Mouse (Mus musculus) thymus, postnatal 14 days (tissue): ENCODE measurements around the gene Ago3.
A peak's percentile ranks its signal among the peaks of the same experiment; 100 is the strongest.

Experiments
- DNase-seq: peaks from one replicate; pipeline ENCODE4 v3.0.0; 2021

Ago3 gene

DNA sequence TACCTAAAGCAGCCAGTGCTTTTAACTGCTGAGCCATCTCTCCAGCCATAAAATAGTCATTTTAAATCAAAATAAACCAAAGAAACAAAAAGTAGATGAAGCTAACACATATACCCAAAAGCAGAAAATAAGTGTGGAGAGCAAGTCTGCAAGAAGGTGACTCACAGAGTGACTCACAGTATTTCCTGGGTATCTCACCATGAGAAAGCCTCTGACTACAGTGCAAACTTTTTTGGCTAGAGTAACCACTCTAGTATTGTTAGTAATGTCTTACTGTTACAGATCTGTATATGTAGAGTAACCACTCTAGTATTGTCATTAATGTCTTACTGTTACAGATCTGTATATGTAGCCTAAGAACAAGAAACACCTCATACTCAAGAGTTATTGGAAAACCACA, 13.6 kb downstream of the Ago3 start:
- DNase-seq = no peak

DNA sequence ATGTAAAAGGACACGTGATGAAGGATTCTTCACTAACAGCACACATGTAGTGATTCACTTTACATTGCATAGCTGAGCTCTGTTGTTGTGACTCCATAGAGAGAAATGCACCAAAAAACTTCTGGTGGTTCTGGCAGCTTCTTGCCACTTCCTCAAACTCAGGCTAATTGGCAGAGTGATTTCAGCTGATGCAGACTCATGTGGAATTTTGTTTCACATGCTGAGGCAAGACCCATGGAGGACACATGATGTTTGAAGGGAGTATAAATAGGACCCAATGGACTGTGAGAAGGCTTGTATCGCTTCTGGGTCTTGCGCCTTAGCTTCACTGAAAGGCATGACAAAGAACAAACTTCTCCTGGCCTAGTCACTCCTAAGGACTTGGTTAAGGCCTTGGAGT, 16.8 kb downstream of the Ago3 start:
- no peak for DNase-seq

DNA sequence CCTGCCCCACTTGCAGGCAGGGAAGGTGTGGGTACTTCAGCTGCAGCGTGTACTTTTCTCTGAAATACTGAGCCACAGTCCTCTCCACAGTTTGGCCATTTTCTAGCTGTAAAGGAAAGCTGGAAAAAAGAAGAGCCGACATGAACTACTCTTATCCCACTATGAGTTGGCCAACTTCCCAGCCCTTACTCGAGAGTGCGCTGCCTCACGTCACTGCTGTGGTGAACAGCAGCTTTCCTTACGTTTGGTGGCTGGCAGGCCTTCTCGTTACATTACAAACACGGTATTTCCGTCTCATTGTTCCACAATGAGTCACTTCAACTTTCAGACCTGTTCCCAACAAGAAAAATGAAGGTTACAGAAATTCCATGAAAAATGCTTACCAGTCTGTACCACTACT, 57.9 kb downstream of the Ago3 start:
- DNase-seq = no peak

DNA sequence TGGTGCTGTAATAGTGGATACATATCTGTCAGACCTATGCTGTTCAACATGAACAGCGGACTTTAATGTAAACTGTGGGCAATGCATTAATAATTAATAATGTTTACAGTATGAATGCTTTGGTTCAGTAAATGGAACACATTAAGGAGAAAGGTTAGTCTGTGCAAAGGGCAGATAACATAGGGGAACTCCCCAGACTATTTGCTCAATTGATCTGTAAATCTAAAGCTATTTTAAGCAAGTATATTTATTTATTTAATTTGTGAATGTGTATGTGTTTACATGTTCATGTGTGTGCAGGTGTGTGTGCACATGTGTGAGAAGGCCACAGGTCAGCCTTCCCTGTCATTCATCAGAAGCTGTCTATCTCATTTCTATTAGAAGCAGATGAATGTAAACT, 69.3 kb downstream of the Ago3 start:
- no peak for DNase-seq

DNA sequence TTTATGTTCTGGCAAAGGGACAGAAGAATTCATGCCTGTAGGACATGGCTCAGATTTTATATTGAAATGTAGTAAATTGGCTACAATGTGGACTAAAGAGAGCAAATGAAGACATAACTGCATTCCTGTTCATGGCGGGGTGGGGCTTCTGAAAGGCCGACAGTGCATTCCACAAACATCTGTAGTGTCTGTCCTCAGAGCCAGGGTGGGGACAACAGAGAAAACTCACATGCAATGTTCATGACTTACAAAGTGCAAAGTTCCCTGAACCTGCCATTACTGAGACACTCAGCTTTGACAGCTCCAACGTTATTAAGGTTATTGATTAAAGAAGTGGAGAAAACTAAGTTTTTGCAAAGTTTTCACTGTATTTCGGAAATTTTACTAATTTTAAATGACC, 85.9 kb downstream of the Ago3 start:
- no peak for DNase-seq

DNA sequence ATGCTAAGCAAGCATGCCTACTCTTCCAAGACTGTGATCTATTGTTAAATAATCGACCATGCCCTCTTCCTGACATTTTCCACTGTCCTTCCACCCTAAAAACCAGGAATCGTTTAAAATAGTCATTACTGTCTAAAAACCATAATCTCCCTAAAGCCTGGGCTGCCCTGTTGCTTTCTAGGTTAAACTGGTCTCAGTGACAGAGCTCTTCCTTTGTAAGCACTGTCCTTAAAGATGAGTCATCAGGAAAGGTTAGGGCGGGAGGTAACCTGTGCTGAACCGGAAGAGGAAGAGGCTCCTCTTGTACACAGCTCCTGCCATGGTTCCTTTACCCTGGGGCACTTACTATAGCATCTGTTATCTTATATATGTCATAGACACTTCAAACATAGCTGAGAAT, 89.9 kb downstream of the Ago3 start:
- DNase-seq = no peak

DNA sequence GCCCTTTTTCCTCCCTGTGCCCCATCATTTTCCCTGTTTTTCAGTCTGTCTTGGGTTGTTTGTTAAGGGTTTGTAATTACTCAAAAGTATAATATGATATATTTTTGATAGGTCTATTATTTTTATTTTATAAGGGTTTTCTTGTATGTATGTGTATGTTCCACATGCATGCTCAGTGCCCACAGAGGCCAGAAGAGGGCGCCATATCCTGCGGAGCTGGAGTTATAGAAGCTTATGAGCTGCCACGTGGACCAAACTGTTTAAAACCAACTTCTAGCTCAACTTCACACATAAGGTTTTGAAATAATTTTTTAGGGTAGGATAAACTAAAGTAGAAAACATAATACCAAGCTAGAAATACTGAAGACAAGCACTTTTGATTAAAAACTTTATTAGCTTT, 97.0 kb downstream of the Ago3 start:
- DNase-seq = peak; percentile 41

DNA sequence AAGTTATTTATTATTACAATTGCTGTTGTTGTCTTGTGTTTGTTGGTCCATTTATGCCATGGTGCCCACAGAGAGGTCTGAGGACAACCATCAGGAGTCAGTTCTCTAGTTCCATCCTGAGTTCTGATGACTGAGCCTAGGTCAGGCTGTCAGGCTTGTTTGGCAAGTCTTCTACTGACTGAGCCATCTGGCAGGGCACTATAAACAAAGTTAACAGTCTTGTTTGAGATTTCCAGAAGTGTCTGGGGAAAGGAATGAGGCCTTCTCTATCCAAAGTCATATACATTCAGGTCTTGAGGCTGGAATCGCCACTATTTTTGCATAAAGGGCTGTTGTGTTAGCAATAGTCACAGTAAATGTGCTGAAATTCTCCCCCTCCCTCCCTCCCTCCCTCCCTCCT, 97.6 kb downstream of the Ago3 start:
- no peak for DNase-seq

DNA sequence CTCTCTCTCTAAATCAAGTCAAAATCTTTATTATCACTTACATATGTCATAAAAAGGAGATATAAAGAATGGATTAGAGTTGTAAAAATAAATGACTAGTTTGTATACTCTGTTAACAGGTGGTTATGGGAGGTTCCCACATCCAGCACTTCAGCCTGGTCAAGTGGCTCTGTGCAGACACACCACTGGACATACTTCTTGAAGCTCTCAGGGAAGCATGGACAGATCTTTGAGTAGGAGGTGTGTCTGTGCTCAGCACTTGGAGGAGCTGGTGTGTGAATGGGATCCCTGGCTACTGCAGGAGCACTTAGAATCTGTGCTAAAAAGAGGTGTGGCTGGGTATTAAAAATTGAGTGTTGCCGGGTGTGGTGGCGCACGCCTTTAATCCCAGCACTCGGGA, 99.1 kb downstream of the Ago3 start:
- DNase-seq = no peak

DNA sequence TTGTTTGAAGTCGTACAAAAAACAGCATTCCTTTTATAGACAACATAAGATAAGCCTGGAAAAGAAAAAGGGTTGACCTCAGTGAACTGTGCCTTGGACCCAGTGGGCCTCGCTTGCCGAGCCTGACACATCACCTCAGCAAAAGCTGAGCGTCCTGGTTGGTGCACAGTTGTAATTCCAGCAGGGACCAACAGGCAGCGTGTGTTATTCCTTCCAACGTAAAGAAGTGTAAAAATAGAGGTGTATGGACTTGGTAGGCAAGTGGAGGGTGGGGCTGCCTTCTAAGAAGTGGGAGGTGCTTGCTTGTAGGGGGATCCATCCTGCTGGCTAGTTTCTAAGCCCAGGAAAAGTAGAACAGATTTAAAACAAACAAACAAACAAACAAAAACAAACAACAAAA, 103.3 kb downstream of the Ago3 start:
- DNase-seq = no peak

DNA sequence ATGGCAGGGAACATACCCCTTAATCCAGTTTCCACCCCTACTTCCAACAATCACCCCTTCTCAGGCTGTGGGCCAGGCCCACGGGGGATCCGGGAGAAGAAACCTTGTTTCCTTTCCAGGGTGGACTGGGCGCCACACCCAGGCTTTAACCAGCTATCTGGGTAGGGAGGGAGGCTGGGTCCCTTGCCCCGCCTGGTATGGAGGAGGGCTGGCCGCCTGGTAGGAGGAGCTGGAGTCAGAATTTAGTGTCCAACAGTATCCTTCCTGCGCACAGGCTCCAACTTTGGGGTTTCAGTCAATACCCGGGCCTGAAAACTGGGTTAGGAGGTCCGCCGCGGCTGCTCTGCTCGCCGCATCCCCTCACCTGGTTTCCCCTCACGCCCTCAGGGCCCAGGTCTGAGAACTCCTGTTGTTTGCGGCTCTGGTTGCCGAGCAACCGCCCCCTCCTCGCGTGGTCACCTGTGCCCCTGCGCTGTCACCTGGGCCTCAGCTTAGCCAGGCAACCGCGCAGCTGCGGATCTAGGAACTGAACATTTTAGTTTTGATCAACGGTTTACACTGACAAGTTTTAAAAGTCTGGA, 104.0 kb downstream of the Ago3 start, which contains the start of gene Tekt2:
TSS of gene Tekt2 (minus strand) at position 408 of the 581 bp plus-strand sequence.
- DNase-seq = no peak

DNA sequence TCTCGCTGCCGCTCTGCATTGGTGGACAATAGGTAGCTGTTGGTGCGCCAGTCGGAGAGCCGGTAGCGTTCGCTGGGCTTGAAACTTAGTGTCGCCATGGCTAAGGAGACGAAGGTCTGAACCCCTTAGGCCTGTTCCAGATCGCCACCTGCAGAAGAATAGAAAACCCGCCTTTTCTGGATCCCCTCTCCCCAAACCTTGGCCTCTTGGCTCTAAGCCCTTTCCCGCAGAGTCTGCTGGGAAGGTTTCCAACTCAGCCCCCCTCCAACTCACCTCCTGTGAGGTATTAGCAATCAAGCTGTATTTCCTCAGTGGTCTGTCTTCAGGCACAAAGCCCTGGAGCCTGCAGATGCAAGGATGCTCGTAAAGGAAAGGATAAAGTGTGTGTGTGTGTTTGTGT, 104.5 kb downstream of the Ago3 start:
- DNase-seq = no peak

DNA sequence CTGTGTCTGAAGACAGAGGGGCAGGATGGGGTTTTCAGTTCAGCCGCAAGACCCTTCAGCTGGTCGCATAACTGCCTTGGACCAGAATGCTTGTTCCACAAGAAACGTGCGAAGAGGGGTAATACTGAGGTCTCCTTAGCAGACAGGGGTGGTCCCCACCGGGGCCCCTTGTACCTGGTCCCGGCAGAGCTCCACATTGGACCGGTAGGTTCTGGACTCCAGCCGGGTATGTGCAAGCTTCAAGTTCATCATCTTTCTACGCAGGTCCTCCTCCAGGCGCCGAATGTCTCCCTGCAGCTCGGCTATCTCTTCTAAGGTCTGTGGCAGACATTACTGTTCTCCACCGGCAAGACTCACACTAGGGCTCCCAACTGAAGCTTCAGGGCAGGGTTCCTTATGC, 106.7 kb downstream of the Ago3 start:
- DNase-seq = no peak

DNA sequence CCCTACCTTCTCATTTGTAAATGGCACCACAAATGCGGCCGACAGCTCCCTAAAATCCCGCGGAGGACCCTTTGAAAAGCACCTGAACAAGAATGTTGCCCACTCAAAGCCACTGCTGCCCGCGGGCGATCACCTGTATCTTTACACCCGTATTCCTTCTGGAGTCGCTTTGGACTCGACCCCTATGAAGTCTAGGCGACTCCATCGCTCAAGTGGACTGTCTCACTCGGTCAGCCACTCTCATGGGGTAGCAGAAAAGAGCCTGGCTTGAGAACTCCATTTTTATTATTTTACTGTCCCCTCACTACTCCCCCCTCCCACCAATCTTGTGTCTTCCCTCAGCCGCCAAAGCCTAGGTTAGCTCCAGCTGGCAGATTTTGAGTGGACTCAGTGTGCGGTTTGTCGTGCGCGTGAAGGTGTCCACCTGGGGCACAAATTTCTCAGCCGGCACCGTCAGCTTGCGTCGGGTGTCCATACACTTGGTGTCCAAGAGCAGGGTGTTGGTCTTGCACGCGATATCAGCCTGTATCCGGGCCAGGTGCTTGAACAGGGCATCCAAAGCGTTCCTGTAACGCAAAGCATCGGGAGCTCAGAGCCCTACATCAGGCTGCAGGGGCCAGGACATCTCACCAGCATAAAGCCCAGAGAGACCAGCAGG, 107.4 kb downstream of the Ago3 start:
- DNase-seq = no peak

DNA sequence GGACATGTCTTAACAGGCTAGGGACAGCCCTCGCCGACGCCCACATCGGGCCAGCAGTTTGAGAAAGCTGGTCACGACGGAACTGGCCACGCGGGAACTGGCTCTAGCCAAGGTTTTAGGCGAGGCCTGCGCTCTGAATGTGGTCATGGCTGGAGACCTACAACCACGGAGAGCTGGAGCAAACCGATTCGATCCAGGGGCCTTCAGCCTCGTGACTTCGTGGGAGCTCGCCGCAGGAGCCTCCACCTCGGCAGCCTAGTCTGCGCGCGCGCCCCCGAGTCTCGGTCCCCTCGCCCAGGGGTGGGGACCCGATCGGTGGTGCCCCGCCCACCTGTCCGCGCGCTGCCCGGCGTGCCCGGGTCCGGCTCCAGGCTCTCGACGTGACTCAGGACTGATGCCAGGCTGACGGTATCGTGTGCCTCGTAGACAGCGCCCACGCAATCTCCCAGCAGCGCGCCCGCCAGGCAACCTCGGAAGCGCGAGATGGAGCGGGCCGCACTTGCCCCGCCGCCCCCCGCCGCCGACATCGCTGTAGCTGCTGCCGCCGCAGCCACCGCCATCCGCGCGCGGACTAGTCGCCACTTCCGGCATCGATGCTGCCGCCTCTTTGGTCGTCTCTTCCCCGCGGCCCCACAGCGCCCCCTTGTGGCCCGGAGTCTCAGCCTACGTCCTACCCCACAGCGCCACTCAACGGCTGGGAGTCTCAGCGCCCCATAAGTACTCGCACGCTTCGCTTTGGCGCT, 108.1 kb downstream of the Ago3 start, which contains the start of gene Adprhl2:
TSS of gene Adprhl2 (minus strand) at position 593 of the 743 bp plus-strand sequence.
- DNase-seq = peak; percentile 100

DNA sequence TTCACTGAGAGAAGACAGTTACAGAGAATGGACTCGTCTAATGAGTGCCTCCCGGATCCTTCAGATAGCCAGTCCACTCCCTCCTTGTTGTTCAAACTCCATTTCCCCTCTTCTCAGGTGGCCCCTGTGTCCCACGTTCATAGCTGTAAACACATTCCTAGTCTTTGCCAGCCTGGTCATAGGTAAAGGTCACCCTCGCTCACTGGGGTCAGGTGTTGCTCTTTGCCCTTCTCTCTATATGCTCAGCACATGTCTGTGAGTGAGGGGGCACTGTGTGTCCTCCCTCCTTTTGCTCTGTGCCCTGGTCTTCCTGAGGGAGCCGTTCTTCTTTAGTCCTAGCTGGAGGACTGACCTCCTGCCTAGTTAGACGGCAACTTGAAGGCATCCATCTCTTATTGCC, 109.5 kb downstream of the Ago3 start:
- DNase-seq = no peak

DNA sequence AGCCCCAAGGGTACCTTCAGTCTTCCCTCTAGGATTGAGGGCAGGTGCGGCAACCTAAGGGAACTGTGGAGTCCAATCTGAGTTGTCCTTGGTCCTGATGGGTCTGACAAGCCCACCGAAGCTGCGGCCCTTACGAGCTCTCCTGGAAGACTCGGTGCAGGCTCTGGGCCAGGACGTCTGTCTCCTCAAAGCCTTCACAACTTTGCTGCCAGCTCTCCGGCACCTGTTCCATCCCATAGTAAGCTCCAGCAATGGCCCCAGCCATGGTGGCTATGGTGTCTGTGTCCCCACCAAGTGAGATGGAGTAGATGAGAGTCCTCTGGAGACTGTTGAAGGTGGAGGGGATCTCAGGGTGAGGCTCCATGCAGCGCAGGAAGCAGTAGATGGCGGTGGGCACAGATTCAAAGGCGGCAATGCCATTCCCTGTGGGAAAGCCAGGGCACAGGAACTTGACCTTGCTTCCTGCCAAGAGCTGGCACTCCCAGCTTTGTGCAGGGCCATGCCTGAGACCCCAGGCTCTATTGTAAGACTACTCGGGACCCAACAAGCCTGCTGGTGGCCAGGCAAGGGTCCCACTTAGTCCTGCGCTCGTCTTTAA, 112.8 kb downstream of the Ago3 start:
- DNase-seq = no peak

DNA sequence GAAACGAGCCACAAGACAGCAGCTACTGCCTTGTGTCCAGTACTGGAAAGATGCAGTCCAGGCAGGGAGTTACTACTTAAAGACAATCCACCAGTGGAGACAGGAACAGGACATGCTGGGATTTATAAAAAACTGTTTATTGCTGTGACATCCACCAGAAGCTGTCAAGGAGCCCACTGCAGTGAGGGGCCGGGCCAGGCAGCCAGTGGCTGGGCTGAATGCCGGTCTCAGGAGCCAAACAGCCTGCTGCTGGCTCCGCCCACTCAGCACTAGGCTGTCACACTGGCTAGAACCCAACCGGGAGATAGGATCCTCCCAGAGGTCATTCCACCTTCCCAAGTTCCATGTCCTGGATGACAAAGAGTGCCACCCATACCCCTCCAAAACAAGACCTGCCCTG, 113.4 kb downstream of the Ago3 start:
- DNase-seq = no peak

DNA sequence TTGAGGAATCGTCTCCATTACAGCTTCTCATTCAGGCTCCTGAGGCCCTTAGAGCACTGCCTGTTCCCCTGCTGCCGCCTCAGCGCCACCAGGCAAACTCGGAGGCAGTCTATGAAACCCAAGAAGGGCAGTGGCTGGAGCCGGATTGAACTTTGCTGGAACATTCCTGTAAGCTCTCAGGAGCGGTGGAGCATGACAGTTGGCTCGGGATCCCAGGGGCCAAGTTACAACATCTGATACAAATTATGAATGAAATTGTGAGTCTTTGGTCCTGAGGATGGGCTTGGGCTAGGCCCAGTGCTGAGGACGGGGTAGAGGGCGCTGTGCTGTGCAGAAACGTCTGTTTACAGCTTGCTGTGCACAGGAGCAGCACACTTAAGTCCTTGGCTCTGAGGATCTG, 115.0 kb downstream of the Ago3 start:
- DNase-seq = no peak

DNA sequence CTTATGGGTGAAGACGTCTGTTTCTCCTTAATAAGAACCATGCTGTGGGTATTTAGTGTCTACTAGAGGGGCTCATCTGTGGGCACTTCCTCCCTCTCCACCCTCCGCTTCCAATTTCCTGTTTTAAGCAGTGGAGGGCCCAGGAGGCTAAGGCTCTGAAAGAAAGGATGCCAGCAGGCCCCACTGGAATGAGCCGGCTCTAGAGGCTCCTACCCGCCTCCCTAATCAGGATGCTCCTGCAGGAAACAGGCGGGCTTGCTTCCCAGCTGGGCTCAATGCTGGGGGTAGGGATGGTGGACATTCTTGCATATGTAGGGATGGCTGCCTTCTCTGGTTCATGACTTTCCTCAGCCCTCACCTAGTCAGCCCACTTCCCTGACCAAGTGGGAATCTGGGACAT, 116.2 kb downstream of the Ago3 start:
- DNase-seq = no peak

DNA sequence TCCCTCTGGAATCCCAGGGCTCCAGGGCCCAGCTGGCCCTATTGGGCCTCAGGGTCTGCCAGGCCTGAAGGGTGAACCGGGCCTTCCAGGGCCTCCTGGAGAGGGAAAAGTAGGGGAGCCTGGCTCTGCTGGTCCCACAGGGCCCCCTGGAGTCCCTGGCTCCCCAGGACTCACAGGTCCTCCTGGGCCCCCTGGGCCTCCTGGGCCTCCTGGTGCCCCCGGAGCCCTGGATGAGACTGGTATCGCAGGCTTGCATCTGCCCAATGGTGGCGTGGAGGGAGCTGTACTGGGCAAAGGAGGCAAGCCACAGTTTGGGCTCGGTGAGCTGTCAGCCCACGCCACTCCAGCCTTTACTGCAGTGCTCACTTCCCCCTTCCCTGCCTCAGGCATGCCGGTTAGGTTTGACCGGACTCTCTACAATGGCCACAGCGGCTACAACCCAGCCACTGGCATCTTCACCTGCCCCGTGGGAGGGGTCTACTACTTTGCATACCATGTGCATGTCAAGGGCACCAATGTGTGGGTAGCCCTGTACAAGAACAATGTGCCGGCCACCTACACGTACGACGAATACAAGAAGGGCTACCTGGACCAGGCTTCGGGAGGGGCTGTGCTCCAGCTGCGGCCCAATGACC, 117.7 kb downstream of the Ago3 start:
- no peak for DNase-seq

DNA sequence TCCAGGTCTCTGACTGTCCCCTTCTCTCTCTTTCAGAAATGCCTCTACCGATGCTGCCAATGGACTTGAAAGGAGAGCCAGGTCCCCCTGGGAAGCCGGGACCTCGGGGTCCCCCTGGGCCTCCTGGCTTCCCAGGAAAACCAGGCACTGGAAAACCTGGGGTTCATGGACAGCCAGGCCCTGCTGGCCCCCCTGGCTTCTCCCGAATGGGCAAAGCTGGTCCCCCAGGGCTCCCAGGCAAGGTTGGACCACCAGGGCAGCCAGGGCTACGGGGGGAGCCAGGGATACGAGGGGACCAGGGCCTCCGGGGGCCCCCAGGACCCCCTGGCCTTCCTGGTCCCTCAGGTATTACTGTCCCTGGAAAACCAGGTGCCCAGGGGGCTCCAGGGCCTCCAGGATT, 119.0 kb downstream of the Ago3 start:
- DNase-seq = no peak

DNA sequence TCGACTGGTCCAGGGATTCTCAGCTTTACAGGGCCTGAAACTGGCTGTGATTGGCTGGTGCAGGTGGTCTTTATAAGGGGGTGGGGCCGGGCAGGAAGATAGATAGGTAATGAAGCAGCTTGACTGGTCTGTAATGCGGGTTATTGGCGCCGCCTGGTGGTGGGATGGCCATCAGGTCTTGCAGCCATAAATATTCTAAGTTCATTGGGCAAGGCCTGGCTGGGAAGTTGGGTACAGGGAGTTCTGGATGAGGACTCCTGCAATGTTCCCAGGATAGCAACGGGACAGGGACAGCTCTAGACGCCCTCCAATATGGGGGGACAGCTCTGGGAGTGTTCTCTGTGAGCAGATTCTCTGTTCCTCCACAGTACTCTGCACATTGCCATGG, 119.4 kb downstream of the Ago3 start:
- peak; percentile 86 for DNase-seq
